Mouse (Mus musculus): ENCODE measurements around the gene Fcf1. TPM values are rescaled to one million over a fixed set of nuclear protein-coding genes. Genes with fewer than 3 reads are reported as not detected.
A peak's percentile ranks its signal among the peaks of the same experiment; 100 is the strongest.

Fcf1 gene
- total and polyA plus RNA-seq, 2 experiments from 2014 or later: 38.6 to 92.9 TPM

DNA sequence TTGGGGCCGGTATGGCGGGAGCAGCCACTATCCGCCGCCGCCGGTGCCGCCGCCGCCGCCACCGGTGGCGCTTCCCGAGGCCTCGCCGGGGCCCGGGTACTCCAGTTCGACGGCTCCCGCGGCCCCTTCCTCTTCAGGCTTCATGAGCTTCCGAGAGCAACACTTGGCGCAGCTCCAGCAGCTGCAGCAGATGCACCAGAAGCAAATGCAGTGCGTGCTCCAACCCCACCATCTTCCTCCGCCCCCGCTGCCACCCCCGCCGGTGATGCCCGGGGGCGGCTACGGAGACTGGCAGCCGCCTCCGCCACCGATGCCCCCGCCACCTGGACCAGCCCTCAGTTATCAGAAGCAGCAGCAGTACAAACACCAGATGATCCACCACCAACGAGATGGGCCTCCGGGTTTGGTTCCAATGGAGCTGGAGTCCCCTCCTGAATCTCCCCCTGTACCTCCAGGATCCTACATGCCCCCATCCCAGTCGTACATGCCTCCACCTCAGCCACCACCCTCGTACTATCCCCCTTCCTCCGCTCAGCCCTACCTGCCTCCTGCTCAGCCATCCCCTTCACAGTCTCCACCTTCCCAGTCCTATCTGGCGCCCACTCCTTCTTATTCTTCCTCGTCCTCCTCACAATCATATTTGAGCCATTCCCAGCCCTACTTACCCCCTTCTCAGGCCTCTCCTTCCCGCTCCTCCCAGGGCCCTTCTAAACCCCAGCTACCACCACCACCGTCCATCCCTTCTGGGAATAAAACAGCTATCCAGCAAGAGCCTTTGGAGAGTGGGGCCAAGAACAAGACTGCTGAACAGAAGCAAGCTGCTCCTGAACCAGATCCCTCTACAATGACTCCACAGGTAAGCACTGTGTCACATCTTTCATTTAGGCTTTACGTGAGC lies 26.1 kb downstream of the Fcf1 start:
- no peak for DNase-seq
- H3K4me2 ChIP-seq (ENCODE audit: low read depth): peak overlapping the region; percentile 82
- H3K4me3 ChIP-seq (ENCODE audit: low read depth, low read length): peak overlapping the region; percentile 96
- H3K27me3 ChIP-seq (ENCODE audit: insufficient read depth, low read length): no peaks in the 10 kb centered on the region
- no peak for TF ChIP-seq CTCF (IDR thresholded peaks at IDR 0.05; ENCODE audit: low read depth)
- H3K27ac ChIP-seq (ENCODE audit: low read depth, low read length): peak overlapping the region; percentile 97
- no peaks in the 10 kb centered on the region for H3K9me3 ChIP-seq (ENCODE audit: low read length)
- H3K36me3 ChIP-seq (ENCODE audit: insufficient read depth): no peaks in the 10 kb centered on the region
- ATAC-seq: peak; percentile 56
- peak overlapping the region; percentile 99 for H3K9ac ChIP-seq
- 3% methylated on average over 44 of the region's 44 CpGs for WGBS
- peaks cover 19% of the 10 kb centered on the region for H3K4me1 ChIP-seq (ENCODE audit: insufficient read depth)

DNA sequence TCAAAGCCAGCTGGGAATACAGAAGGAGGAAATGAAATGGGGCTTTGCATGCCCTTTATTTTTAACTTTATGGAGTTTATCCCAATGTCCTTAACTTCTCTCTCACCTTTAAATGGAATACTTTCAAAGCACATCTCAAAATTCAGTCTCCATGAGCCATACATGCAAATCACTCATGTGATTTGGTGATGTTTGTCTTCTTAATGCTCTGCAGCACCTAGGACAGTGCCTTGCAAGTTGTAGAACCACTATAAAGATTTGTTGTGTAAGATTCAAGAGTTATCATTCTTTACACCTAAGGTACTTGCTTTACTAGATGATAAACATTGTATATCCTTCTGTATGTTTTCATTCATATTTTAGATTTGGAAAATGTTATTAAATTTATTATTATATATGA lies 28.4 kb downstream of the Fcf1 start:
- Histone ChIP-seq H3K4me3 (ENCODE audit: low read depth, low read length) (peak overlapping the region; percentile 96), H3K36me3 (ENCODE audit: insufficient read depth) (no peaks in the 10 kb centered on the region), H3K9me3 (ENCODE audit: low read length) (no peaks in the 10 kb centered on the region), H3K27me3 (ENCODE audit: insufficient read depth, low read length) (no peaks in the 10 kb centered on the region), H3K9ac (no peak overlapping the region; the same call in 1 of the 2 replicates), H3K4me2 (ENCODE audit: low read depth) (peak overlapping the region; percentile 82), H3K4me1 (ENCODE audit: insufficient read depth) (peaks cover 19% of the 10 kb centered on the region), H3K27ac (ENCODE audit: low read depth, low read length) (no peak overlapping the region)
- DNase-seq (no peak), ATAC-seq (no peak)
- TF ChIP-seq CTCF (IDR thresholded peaks at IDR 0.05; ENCODE audit: low read depth): no peak

DNA sequence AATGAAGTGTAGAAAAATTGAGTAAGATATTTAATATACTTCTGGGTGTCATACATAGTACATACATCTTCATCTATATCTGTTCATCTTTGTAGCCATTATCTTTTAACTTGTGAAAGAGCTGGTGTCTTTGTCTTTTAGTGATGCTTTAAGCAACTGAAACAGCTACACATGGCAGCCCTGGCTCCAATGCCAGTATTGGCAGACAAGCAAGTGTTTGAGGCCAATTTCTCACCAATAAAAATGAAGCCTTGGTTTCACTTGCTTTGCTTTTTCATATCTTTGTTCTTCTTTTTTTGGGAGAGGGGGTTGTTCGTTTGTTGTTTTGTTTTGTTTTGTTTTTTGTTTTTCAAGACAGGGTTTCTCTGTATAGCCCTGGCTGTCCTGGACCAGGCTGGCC lies 35.5 kb downstream of the Fcf1 start:
- no peak overlapping the region for H3K27ac ChIP-seq (ENCODE audit: low read depth, low read length)
- H3K9me3 ChIP-seq (ENCODE audit: low read length): no peaks in the 10 kb centered on the region
- no peak overlapping the region for H3K9ac ChIP-seq
- H3K36me3 ChIP-seq (ENCODE audit: insufficient read depth): no peaks in the 10 kb centered on the region
- DNase-seq: peak; percentile 57
- no peak overlapping the region for H3K4me3 ChIP-seq (ENCODE audit: low read depth, low read length)
- no peak overlapping the region for H3K4me2 ChIP-seq (ENCODE audit: low read depth)
- no peak for TF ChIP-seq CTCF (IDR thresholded peaks at IDR 0.05; ENCODE audit: low read depth)
- 62% methylated on average over 1 of the region's 1 CpGs for WGBS
- H3K4me1 ChIP-seq (ENCODE audit: insufficient read depth): no peaks in the 10 kb centered on the region
- H3K27me3 ChIP-seq (ENCODE audit: insufficient read depth, low read length): no peaks in the 10 kb centered on the region
- no peak for ATAC-seq

DNA sequence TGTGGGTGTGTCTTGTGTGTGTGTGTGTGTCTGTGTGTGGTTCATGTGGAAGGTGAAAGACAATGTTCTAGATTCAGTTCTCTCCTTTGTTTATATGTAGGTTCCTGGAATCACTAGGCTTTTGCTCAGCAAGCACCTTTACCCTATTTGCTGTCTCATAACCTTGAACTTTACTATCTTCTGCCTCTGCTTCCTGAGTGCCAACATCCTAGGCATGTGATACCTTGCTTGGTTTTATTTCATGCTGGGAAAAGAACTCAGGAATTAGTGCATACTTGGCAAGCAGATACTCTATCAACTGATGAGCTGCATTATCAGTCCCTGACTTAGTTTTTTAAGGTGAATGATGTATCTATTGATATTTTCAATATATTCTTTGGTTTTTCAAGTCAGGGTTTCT lies 36.3 kb downstream of the Fcf1 start:
- Histone ChIP-seq H3K9ac (no peak overlapping the region), H3K4me3 (ENCODE audit: low read depth, low read length) (no peak overlapping the region), H3K27me3 (ENCODE audit: insufficient read depth, low read length) (no peaks in the 10 kb centered on the region), H3K4me2 (ENCODE audit: low read depth) (no peak overlapping the region), H3K9me3 (ENCODE audit: low read length) (no peaks in the 10 kb centered on the region), H3K4me1 (ENCODE audit: insufficient read depth) (no peaks in the 10 kb centered on the region), H3K27ac (ENCODE audit: low read depth, low read length) (no peak overlapping the region), H3K36me3 (ENCODE audit: insufficient read depth) (no peaks in the 10 kb centered on the region)
- ATAC-seq (no peak), DNase-seq (no peak)
- no peak for TF ChIP-seq CTCF (IDR thresholded peaks at IDR 0.05; ENCODE audit: low read depth)

DNA sequence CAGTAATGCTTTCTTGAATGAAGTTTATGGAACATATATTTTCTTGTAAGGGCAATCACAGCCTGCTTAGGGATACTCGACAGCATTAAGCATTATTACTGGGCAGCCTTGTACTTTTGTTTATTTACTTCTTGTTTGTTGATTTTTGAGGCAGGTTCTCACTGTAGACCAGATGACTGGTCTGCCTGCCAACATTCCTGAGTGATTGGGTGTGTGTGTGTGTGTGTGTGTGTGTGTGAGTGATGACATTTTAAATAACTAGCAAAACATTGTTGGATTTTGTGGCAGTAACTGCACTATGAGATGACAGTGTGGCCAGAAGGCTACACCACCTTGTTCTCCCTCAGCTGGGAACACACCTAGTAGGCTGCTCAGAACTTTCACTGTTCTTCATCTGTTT lies 39.1 kb downstream of the Fcf1 start:
- Histone ChIP-seq H3K27me3 (ENCODE audit: insufficient read depth, low read length) (no peaks in the 10 kb centered on the region), H3K4me2 (ENCODE audit: low read depth) (no peak overlapping the region), H3K9me3 (ENCODE audit: low read length) (no peaks in the 10 kb centered on the region), H3K4me1 (ENCODE audit: insufficient read depth) (no peaks in the 10 kb centered on the region), H3K4me3 (ENCODE audit: low read depth, low read length) (no peak overlapping the region), H3K27ac (ENCODE audit: low read depth, low read length) (no peak overlapping the region), H3K9ac (no peak overlapping the region), H3K36me3 (ENCODE audit: insufficient read depth) (peaks cover 22% of the 10 kb centered on the region)
- no peak for TF ChIP-seq CTCF (IDR thresholded peaks at IDR 0.05; ENCODE audit: low read depth)
- ATAC-seq (no peak), DNase-seq (no peak)
- WGBS: 88% methylated on average over 1 of the region's 1 CpGs

DNA sequence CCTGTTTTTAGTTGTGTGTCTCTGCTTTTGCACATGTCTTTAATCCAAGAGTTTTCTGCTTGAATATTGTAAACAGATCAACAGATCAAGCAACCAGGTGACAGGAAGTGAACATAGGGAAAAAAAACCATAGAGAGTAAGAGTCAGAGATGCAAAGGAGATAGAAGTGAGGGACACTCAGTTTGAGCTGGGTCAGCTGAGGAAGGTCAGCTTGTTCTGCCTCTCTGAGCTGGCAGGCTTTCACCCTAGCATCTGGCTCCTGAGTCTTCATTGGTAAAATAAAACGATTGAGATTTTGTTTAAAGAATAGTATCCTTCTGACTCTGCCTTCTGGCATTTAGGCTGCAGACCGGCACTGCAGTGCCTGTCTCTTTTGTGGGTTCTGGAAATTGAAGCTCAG lies 39.8 kb downstream of the Fcf1 start:
- Histone ChIP-seq H3K4me3 (ENCODE audit: low read depth, low read length) (no peak overlapping the region), H3K36me3 (ENCODE audit: insufficient read depth) (peaks cover 29% of the 10 kb centered on the region), H3K4me1 (ENCODE audit: insufficient read depth) (no peaks in the 10 kb centered on the region), H3K27me3 (ENCODE audit: insufficient read depth, low read length) (no peaks in the 10 kb centered on the region), H3K9ac (no peak overlapping the region), H3K27ac (ENCODE audit: low read depth, low read length) (no peak overlapping the region), H3K9me3 (ENCODE audit: low read length) (no peaks in the 10 kb centered on the region), H3K4me2 (ENCODE audit: low read depth) (no peak overlapping the region)
- DNase-seq (no peak), ATAC-seq (no peak)
- TF ChIP-seq CTCF (IDR thresholded peaks at IDR 0.05; ENCODE audit: low read depth): no peak
- WGBS: 71% methylated on average over 2 of the region's 2 CpGs

DNA sequence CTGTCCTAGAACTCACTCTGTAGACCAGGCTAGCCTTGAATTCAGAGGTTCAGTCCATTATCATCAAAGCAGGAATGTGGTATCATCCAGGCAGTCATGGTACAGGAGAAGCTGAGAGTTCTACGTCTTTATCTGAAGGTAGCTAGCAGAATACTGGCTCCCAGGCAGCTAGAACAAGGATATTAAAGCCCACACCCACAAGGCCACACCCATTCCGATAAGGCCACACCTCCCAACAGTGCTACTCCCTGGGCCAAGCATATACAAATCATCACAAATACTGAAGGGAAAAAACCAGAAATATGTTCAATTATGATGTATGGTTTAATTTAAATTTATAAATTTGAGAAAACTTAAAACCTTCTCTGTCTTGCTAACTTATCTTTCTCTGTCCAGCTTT lies 41.5 kb downstream of the Fcf1 start:
- no peak for DNase-seq
- 96% methylated on average over 2 of the region's 2 CpGs for WGBS
- no peaks in the 10 kb centered on the region for H3K4me1 ChIP-seq (ENCODE audit: insufficient read depth)
- no peak for TF ChIP-seq CTCF (IDR thresholded peaks at IDR 0.05; ENCODE audit: low read depth)
- H3K27me3 ChIP-seq (ENCODE audit: insufficient read depth, low read length): no peaks in the 10 kb centered on the region
- no peak overlapping the region for H3K4me3 ChIP-seq (ENCODE audit: low read depth, low read length)
- no peak overlapping the region for H3K9ac ChIP-seq
- H3K9me3 ChIP-seq (ENCODE audit: low read length): no peaks in the 10 kb centered on the region
- H3K36me3 ChIP-seq (ENCODE audit: insufficient read depth): peaks cover 40% of the 10 kb centered on the region
- H3K4me2 ChIP-seq (ENCODE audit: low read depth): no peak overlapping the region
- ATAC-seq: no peak
- no peak overlapping the region for H3K27ac ChIP-seq (ENCODE audit: low read depth, low read length)

All from forebrain, postnatal 0 days (tissue).